Mouse (Mus musculus) myocyte (in vitro differentiated cells): Measurements from ENCODE around the gene Otp.

Experiments
- MAX ChIP-seq: IDR thresholded peaks from one replicate; pipeline ENCODE4 v1.6.1; 2011; ENCODE audit warnings: low read depth, mild to moderate bottlenecking, control low read depth
- POLR2A ChIP-seq: IDR thresholded peaks from one replicate; pipeline ENCODE4 v1.6.1; 2011; ENCODE audit warnings: low read depth, mild to moderate bottlenecking, control low read depth, moderate library complexity; ENCODE audit not compliant: insufficient read length

DNA sequence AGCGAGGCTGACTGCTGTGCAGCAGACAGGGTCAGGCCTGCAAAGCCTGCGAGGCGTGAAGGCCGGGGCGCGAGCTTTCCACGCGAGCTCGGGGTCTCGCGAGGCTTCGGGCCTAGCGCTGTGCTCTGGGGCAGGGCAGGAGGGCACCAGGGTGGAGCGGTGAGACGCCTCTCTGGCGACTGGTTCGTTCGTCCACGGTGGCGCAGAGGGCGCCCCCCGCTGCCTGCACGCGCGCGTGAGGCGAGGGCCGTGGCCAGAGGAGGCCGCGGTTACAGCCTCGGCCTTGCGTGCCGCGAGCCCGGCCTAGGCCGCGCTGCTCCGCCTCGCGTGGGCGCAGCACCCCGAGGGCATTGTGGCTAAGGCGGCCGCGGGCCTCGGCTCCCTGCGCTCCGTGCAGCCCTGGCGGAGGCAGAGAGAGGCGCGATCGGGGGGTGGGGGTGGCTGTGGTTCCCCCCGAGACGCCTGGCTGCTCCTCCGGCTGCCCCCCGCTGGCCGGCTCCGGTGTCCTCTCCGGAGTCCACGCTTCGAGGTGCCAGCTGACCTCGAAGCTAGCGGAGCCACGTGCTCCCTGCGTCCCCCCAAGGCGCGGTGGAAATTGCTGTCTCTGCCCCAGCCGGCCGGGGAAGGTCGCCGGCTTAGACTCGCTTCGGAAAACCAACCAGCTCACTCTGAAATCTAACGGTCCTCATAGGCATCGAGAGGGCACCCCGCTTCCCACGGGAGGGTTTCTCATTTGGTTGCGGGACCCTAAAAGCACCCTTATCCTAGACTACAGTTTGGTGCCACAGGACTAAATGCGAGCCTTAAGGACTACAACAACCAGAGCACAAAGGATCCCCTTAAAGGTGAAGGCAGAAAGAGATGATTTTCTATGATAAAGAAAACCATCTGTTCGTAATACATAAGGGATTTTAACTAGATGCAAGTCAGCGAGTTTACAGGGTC is 10.2 kb downstream of the Otp start:
- TF ChIP-seq POLR2A (no peak), MAX (no peak)
